10 mouse cellular contexts compared by ENCODE assay signal in the genomic region with DNA sequence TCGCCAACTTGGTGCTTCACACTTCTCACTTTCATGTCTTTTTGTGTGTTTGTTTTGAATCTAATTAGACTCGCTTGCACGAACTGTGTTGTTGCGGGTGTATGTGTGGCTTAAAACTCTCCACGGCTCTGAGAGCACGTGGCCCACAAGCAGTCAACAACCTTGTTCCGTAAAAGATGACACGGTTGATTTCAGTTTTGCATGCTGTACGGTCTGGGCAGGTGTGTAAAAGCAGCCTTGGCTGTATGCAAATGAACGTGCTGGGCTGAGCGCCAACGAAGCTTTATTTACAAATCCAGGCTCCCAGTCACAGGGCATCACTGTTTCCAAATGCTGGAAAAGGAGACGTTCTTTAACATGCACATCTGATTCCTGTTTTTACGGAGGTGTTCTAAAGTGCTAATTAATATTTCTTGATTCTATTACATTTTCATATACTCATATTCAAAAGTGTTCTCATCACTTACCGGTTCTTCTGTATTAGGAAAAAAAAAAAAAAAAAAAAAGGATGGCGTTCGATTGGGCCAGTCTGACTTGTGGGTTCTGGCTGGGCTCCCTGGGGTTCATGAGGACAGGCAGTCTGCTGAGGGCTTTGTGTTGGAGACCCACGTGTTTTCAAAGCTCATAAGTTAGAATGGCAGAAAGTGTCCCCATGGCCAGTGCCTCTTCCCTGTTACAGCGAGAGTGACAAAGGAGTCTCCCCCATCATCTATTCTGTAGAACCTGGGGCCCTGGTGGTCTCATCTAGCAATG. TPM values are rescaled to one million over a fixed set of nuclear protein-coding genes. Genes with fewer than 3 reads are reported as not detected.
DNase-seq lines count a peak whose midpoint lies in the region; ATAC-seq and TF ChIP-seq lines count a peak whose summit lies in the region.
"Had no signal": no experiment of that assay in that cellular context is flagged by ENCODE, and none has a peak within 500 bp of the region (broad histone marks: within the 10 kb centered on the region; RNA-seq: fewer than 3 reads in every experiment).

No protein-coding gene starts in this region.

- 0 out of 2 replicates have a peak overlapping the region, but pooled peaks have one; percentile 7 for H3K4me3 ChIP-seq in embryonic facial prominence, embryonic 15.5 days (replicated peaks)
- H3K4me3 ChIP-seq in hindbrain, embryonic 15.5 days = no peak overlapping the region
- peak overlapping the region; percentile 19 for H3K4me3 ChIP-seq in myocyte
- H3K4me3 ChIP-seq: megakaryocyte, embryonic 14.5 days had no signal

- intact Hi-C loops in left cerebral cortex, postnatal 14 days (cut with DNase I) = no loop called here
- intact Hi-C loops in gastrocnemius, postnatal 36 days (cut with DNase I) = loop anchor here (2.0 kb wide), 3 partner anchors 17 to 25 kb away; no protein-coding TSS in a partner anchor

- peaks cover 5% of the 10 kb centered on the region; the same call in 1 of the 2 replicates for H3K27me3 ChIP-seq in embryonic facial prominence, embryonic 15.5 days
- H3K27me3 ChIP-seq in hindbrain, embryonic 15.5 days = no peaks in the 10 kb centered on the region
- peaks cover 26% of the 10 kb centered on the region for H3K27me3 ChIP-seq in myocyte (ENCODE audit: control insufficient read depth, insufficient read depth, insufficient read length)

- no peak overlapping the region for H3K9ac ChIP-seq in embryonic facial prominence, embryonic 15.5 days
- H3K9ac ChIP-seq in hindbrain, embryonic 15.5 days = no peak overlapping the region

- H3K9me3 ChIP-seq in embryonic facial prominence, embryonic 15.5 days (replicated peaks) = no peaks in the 10 kb centered on the region
- H3K9me3 ChIP-seq in hindbrain, embryonic 15.5 days = no peaks in the 10 kb centered on the region
- H3K9me3 ChIP-seq: megakaryocyte, embryonic 14.5 days had no signal

- no peaks in the 10 kb centered on the region for H3K79me2 ChIP-seq in myocyte (ENCODE audit: control insufficient read depth, insufficient read depth)

- no peaks in the 10 kb centered on the region for H3K36me3 ChIP-seq in embryonic facial prominence, embryonic 15.5 days
- no peaks in the 10 kb centered on the region for H3K36me3 ChIP-seq in hindbrain, embryonic 15.5 days
- no peaks in the 10 kb centered on the region for H3K36me3 ChIP-seq in myocyte (ENCODE audit: control insufficient read depth, insufficient read depth)

- DNase-seq in left cerebral cortex, postnatal 14 days (ENCODE audit: low spot score in 2 of 2) = peak; percentile 30 to 44
- no peak for DNase-seq in left cerebral cortex, adult 9 months (ENCODE audit: low spot score in 2 of 2)
- DNase-seq in thymus, postnatal 10 days (ENCODE audit: low spot score in 2 of 2) = no peak
- no peak for DNase-seq in gastrocnemius, postnatal 36 days
- no peak for DNase-seq in frontal cortex, postnatal 14 days (ENCODE audit: low spot score in 2 of 2)

- peak overlapping the region; percentile 27 for H3K4me2 ChIP-seq in embryonic facial prominence, embryonic 15.5 days (replicated peaks)
- H3K4me2 ChIP-seq in hindbrain, embryonic 15.5 days = peak overlapping the region; percentile 32; the same call in 1 of the 2 replicates
- H3K4me2 ChIP-seq in myocyte (ENCODE audit: low read depth) = peak overlapping the region; percentile 82

- ATAC-seq in embryonic facial prominence, embryonic 15.5 days (ENCODE audit: insufficient number of reproducible peaks, low FRiP score, low TSS enrichment, low read depth) = no peak
- no peak for ATAC-seq in hindbrain, embryonic 15.5 days (ENCODE audit: low FRiP score, low read depth)

- H3K27ac ChIP-seq in embryonic facial prominence, embryonic 15.5 days (replicated peaks) = peak overlapping the region; percentile 48; the same call in 1 of the 2 replicates
- no peak overlapping the region for H3K27ac ChIP-seq in hindbrain, embryonic 15.5 days (replicated peaks)

- no peak for TF ChIP-seq POLR2A in myocyte (IDR thresholded peaks at IDR 0.05; ENCODE audit: insufficient read length, low read depth)

- H3ac ChIP-seq in myocyte (ENCODE audit: control insufficient read depth, insufficient read length) = peak overlapping the region; percentile 12

- WGBS in embryonic facial prominence, embryonic 15.5 days = 29% methylated on average over 19 of the region's 19 CpGs
- 28% methylated on average over 19 of the region's 19 CpGs for WGBS in hindbrain, embryonic 15.5 days

- peaks cover 27% of the 10 kb centered on the region for H3K4me1 ChIP-seq in embryonic facial prominence, embryonic 15.5 days
- peaks cover 18% of the 10 kb centered on the region for H3K4me1 ChIP-seq in hindbrain, embryonic 15.5 days (replicated peaks)

TF ChIP-seq in myocyte, 11 proteins besides CTCF, POLR2A, EP300 and RAD21:
- TF ChIP-seq MAX (IDR thresholded peaks at IDR 0.05; ENCODE audit: low read depth) = no peak
- TF ChIP-seq E2F4 (IDR thresholded peaks at IDR 0.05; ENCODE audit: insufficient read depth) = no peak
- TF ChIP-seq TCF3 (IDR thresholded peaks at IDR 0.05; ENCODE audit: insufficient read length, low read depth) = no peak
- TF ChIP-seq USF1 (IDR thresholded peaks at IDR 0.05; ENCODE audit: low read depth) = no peak
- TF ChIP-seq MYOG (IDR thresholded peaks at IDR 0.05; ENCODE audit: control insufficient read depth in 1 of 3, insufficient read depth in 1 of 3, insufficient read length in 2 of 3, low read depth in 2 of 3) = no peak
- no peak for TF ChIP-seq CEBPB (IDR thresholded peaks at IDR 0.05; ENCODE audit: insufficient read depth, poor library complexity, severe bottlenecking)
- no peak for TF ChIP-seq MYOD1 (IDR thresholded peaks at IDR 0.05; ENCODE audit: control insufficient read depth in 1 of 3, insufficient read length in 2 of 3, low read depth in 2 of 3)
- TF ChIP-seq REST (IDR thresholded peaks at IDR 0.05; ENCODE audit: insufficient read depth, insufficient read length) = no peak
- TF ChIP-seq SRF (IDR thresholded peaks at IDR 0.05; ENCODE audit: control insufficient read depth, insufficient read length, low read depth) = no peak

RNA-seq across cellular contexts. Expression of a gene that starts 0.9 kb away (rescaled TPM):
- total RNA-seq in left cerebral cortex, postnatal 14 days (2021) = under 1 TPM; 0.13 to 0.15 TPM
- 2.1 and 3.7 TPM in 2 replicates for polyA plus RNA-seq in embryonic facial prominence, embryonic 15.5 days (2015; fragmentation: Nextera tagmentation; extraction: Ambion mirVana)
- polyA plus RNA-seq in hindbrain, embryonic 15.5 days (2015; fragmentation: Nextera tagmentation; extraction: Ambion mirVana) = 0.08 TPM in 1 of 2 replicates, not detected in the other
- polyA plus RNA-seq in myocyte (2012; fragmentation: generic; extraction: Trizol) = 2.7 TPM
- 100 to 1,000 TPM; 268 to 399 TPM for total RNA-seq in gastrocnemius, postnatal 36 days (2021)
- total RNA-seq: granulocyte monocyte progenitor cell, adult 5-6 weeks had no signal

Comparison
In these comparisons a context has a peak if more than half of its experiments do, and no peak if none do; other contexts are left out.
1. DNase-seq: peak in left cerebral cortex, postnatal 14 days (2 of 2); none in left cerebral cortex, adult 9 months (0 of 2), thymus, postnatal 10 days (0 of 2), gastrocnemius, postnatal 36 days (0 of 2) and frontal cortex, postnatal 14 days (0 of 2).
2. H3K4me2 ChIP-seq: peak in every context shown above with its lines; median percentile 82 in myocyte; 32 in hindbrain, embryonic 15.5 days; 27 in embryonic facial prominence, embryonic 15.5 days.